Mouse (Mus musculus) heart, embryonic 10.5 days (tissue): ENCODE measurements around the gene Alkbh2. TPM values are rescaled to one million over a fixed set of nuclear protein-coding genes. Genes with fewer than 3 reads are reported as not detected.

Source experiments
- DNase-seq: peaks from one replicate; pipeline ENCODE4 v3.0.0-alpha.2; 2017; ENCODE audit warnings: low spot score
- H3K27ac ChIP-seq: fragments of 300-500 bp; sonication (generic); 2 replicates; pipeline ENCODE4 v1.5.1; 2016; ENCODE audit warnings: mild to moderate bottlenecking
- H3K27me3 ChIP-seq: fragments of 300-500 bp; sonication (generic); 2 replicates; pipeline ENCODE4 v1.6.1; 2016; ENCODE audit warnings: mild to moderate bottlenecking; ENCODE audit not compliant: poor library complexity, insufficient read depth, severe bottlenecking
- H3K36me3 ChIP-seq: fragments of 300-500 bp; sonication (generic); 2 replicates; pipeline ENCODE4 v1.6.1; 2016; ENCODE audit warnings: mild to moderate bottlenecking, moderate library complexity
- H3K4me1 ChIP-seq: fragments of 300-500 bp; sonication (generic); 2 replicates; pipeline ENCODE4 v1.6.1; 2016; ENCODE audit warnings: mild to moderate bottlenecking
- H3K4me3 ChIP-seq: fragments of 300-500 bp; sonication (generic); 2 replicates; pipeline ENCODE4 v1.5.1; 2016; ENCODE audit warnings: mild to moderate bottlenecking, moderate library complexity
- H3K9me3 ChIP-seq: fragments of 300-500 bp; sonication (generic); 2 replicates; pipeline ENCODE4 v1.6.1; 2016; ENCODE audit warnings: mild to moderate bottlenecking, moderate library complexity
- WGBS: fragments of 180-500 bp; shearing (Covaris S2); methylation state at CpG from one replicate; pipeline ENCODE4 v1.1.7; 2016; 5-methylcytosine and 5-hydroxymethylcytosine counted together
- polyA plus RNA-seq: library from polyadenylated mRNA; unstranded; fragments of >200 nt; fragmentation: Nextera tagmentation; extraction: Ambion mirVana; gene quantifications from 2 replicates; pipeline ENCODE4 v1.2.1, GENCODE M21; 2016

The Alkbh2 gene
- polyA plus RNA-seq, 1 experiment from 2014 or later: 13.2 TPM

GRCm38 (mm10) chr5:114157236-114157635, 29.2 kb upstream of the Alkbh2 start:
- Histone ChIP-seq H3K4me1 (peaks cover 29% of the 10 kb centered on the region), H3K27ac (no peak overlapping the region), H3K4me3 (no peak overlapping the region), H3K27me3 (no peaks in the 10 kb centered on the region), H3K9me3 (no peaks in the 10 kb centered on the region), H3K36me3 (0 out of 2 replicates have a peak, but pooled peaks cover 2% of the 10 kb centered on the region)
- no peak for DNase-seq
- WGBS: 48% methylated on average over 7 of the region's 7 CpGs

GRCm38 (mm10) chr5:114155168-114155933, 27.3 kb upstream of the Alkbh2 start:
- H3K4me3 ChIP-seq: no peak overlapping the region
- H3K9me3 ChIP-seq: no peaks in the 10 kb centered on the region
- DNase-seq: no peak
- WGBS: 53% methylated on average over 9 of the region's 9 CpGs
- H3K4me1 ChIP-seq: peaks cover 46% of the 10 kb centered on the region
- no peaks in the 10 kb centered on the region for H3K27me3 ChIP-seq
- H3K36me3 ChIP-seq: 0 out of 2 replicates have a peak, but pooled peaks cover 2% of the 10 kb centered on the region
- no peak overlapping the region for H3K27ac ChIP-seq

GRCm38 (mm10) chr5:114154765-114155164, 26.7 kb upstream of the Alkbh2 start:
- Histone ChIP-seq H3K27me3 (no peaks in the 10 kb centered on the region), H3K4me3 (no peak overlapping the region), H3K36me3 (0 out of 2 replicates have a peak, but pooled peaks cover 2% of the 10 kb centered on the region), H3K27ac (no peak overlapping the region), H3K4me1 (peaks cover 46% of the 10 kb centered on the region), H3K9me3 (no peaks in the 10 kb centered on the region)
- WGBS: 71% methylated on average over 5 of the region's 5 CpGs
- no peak for DNase-seq

- no peak for DNase-seq
- H3K4me3 ChIP-seq: peak overlapping the region; percentile 50
- 0 out of 2 replicates have a peak, but pooled peaks cover 2% of the 10 kb centered on the region for H3K36me3 ChIP-seq
- H3K27ac ChIP-seq: no peak overlapping the region
- no peaks in the 10 kb centered on the region for H3K27me3 ChIP-seq
- H3K9me3 ChIP-seq: no peaks in the 10 kb centered on the region
- peaks cover 46% of the 10 kb centered on the region for H3K4me1 ChIP-seq
- 6% methylated on average over 12 of the region's 12 CpGs for WGBS
Observed at GRCm38 (mm10) chr5:114153490-114153889, 25.5 kb upstream of the Alkbh2 start.

- no peak overlapping the region for H3K4me3 ChIP-seq
- DNase-seq: no peak
- H3K9me3 ChIP-seq: no peaks in the 10 kb centered on the region
- peaks cover 50% of the 10 kb centered on the region for H3K4me1 ChIP-seq
- WGBS: 84% methylated on average over 12 of the region's 12 CpGs
- 0 out of 2 replicates have a peak, but pooled peaks cover 2% of the 10 kb centered on the region for H3K36me3 ChIP-seq
- H3K27ac ChIP-seq: peak overlapping the region; percentile 47; the same call in 1 of the 2 replicates
- no peaks in the 10 kb centered on the region for H3K27me3 ChIP-seq
Observed at GRCm38 (mm10) chr5:114152359-114153092, 24.5 kb upstream of the Alkbh2 start.

- peaks cover 59% of the 10 kb centered on the region for H3K4me1 ChIP-seq
- no peaks in the 10 kb centered on the region for H3K9me3 ChIP-seq
- H3K4me3 ChIP-seq: peak overlapping the region; percentile 49
- no peak for DNase-seq
- H3K27me3 ChIP-seq: no peaks in the 10 kb centered on the region
- H3K36me3 ChIP-seq: 0 out of 2 replicates have a peak, but pooled peaks cover 2% of the 10 kb centered on the region
- peak overlapping the region; percentile 90 for H3K27ac ChIP-seq
- WGBS: 65% methylated on average over 14 of the region's 14 CpGs
Observed at GRCm38 (mm10) chr5:114147043-114147972, 19.3 kb upstream of the Alkbh2 start.

- peak within 1 kb of the TSS; percentile 90 for H3K27ac ChIP-seq
- 19% methylated on average over 19 of the region's 19 CpGs for WGBS
- H3K9me3 ChIP-seq: no peaks in the 10 kb centered on the region
- peaks cover 48% of the 10 kb centered on the region for H3K4me1 ChIP-seq
- H3K4me3 ChIP-seq: peak within 1 kb of the TSS; percentile 49
- peak; percentile 82 for DNase-seq
- 0 out of 2 replicates have a peak, but pooled peaks cover 2% of the 10 kb centered on the region for H3K36me3 ChIP-seq
- no peaks in the 10 kb centered on the region for H3K27me3 ChIP-seq
Observed at GRCm38 (mm10) chr5:114146028-114146888, 18.2 kb upstream of the Alkbh2 start, which contains the start of gene Acacb. TSS of gene Acacb (plus strand) at chr5:114146535.

- Histone ChIP-seq H3K4me1 (peaks cover 47% of the 10 kb centered on the region), H3K27ac (peak overlapping the region; percentile 53), H3K36me3 (peaks cover 58% of the 10 kb centered on the region), H3K27me3 (no peaks in the 10 kb centered on the region), H3K4me3 (no peak overlapping the region), H3K9me3 (no peaks in the 10 kb centered on the region)
- no peak for DNase-seq
- 55% methylated on average over 9 of the region's 9 CpGs for WGBS
Observed at GRCm38 (mm10) chr5:114139175-114139574, 11.2 kb upstream of the Alkbh2 start.

GRCm38 (mm10) chr5:114138277-114139164, 10.5 kb upstream of the Alkbh2 start:
- Histone ChIP-seq H3K27ac (peak overlapping the region; percentile 53; the same call in 1 of the 2 replicates), H3K4me1 (peaks cover 47% of the 10 kb centered on the region), H3K36me3 (peaks cover 58% of the 10 kb centered on the region)

GRCm38 (mm10) chr5:114137481-114138276, 9.7 kb upstream of the Alkbh2 start:
- Histone ChIP-seq H3K27me3 (no peaks in the 10 kb centered on the region), H3K4me1 (peaks cover 46% of the 10 kb centered on the region), H3K27ac (no peak overlapping the region), H3K9me3 (no peaks in the 10 kb centered on the region), H3K36me3 (peaks cover 58% of the 10 kb centered on the region), H3K4me3 (no peak overlapping the region)
- no peak for DNase-seq
- 85% methylated on average over 15 of the region's 15 CpGs for WGBS

More at GRCm38 (mm10) chr5:114138277-114139164, 10.5 kb upstream of the Alkbh2 start:
- H3K4me3 ChIP-seq: no peak overlapping the region
- H3K27me3 ChIP-seq: no peaks in the 10 kb centered on the region
- 79% methylated on average over 21 of the region's 21 CpGs for WGBS
- H3K9me3 ChIP-seq: no peaks in the 10 kb centered on the region
- no peak for DNase-seq
